Mouse (Mus musculus): ENCODE data around the gene Hmga2. TPM values are rescaled to one million over a fixed set of nuclear protein-coding genes. Genes with fewer than 3 reads are reported as not detected.
"Not testable (repeated sequence)": the region's sequence is repeated elsewhere in the genome, so short reads cannot be mapped to it uniquely, and the experiment has no call there.

Hmga2 gene
- polyA plus RNA-seq, 1 experiment from 2014 or later = 7.8 TPM

- no peak overlapping the region for H3K9ac ChIP-seq (ENCODE audit: low read depth, low read length)
- H3K27ac ChIP-seq = no peak overlapping the region
- peaks cover 31% of the 10 kb centered on the region; the same call in 1 of the 2 replicates for H3K4me1 ChIP-seq (replicated peaks; ENCODE audit: insufficient read depth, low read length)
- no peak for TF ChIP-seq CTCF (IDR thresholded peaks at IDR 0.05; ENCODE audit: low read depth)
- H3K4me2 ChIP-seq (ENCODE audit: low read length) = no peak overlapping the region
- no peaks in the 10 kb centered on the region for H3K36me3 ChIP-seq (ENCODE audit: insufficient read depth, low read length)
- H3K9me3 ChIP-seq (replicated peaks; ENCODE audit: low read length) = no peaks in the 10 kb centered on the region
- ATAC-seq (replicated peaks; ENCODE audit: low FRiP score, low read depth) (no peak), DNase-seq (ENCODE audit: low spot score) (no peak)
- H3K27me3 ChIP-seq (ENCODE audit: insufficient read depth, low read length) = no peaks in the 10 kb centered on the region
- H3K4me3 ChIP-seq (replicated peaks; ENCODE audit: low read depth, low read length) = no peak overlapping the region
- 69% methylated on average over 7 of the region's 7 CpGs for WGBS
Measured at GRCm38 (mm10) chr10:120384040-120384439, 92.2 kb downstream of the Hmga2 start.

- H3K4me3 ChIP-seq (replicated peaks; ENCODE audit: low read depth, low read length) = no peak overlapping the region
- no peaks in the 10 kb centered on the region for H3K27me3 ChIP-seq (ENCODE audit: insufficient read depth, low read length)
- TF ChIP-seq CTCF (IDR thresholded peaks at IDR 0.05; ENCODE audit: low read depth) = no peak
- DNase-seq (ENCODE audit: low spot score) (no peak), ATAC-seq (replicated peaks; ENCODE audit: low FRiP score, low read depth) (no peak)
- H3K9me3 ChIP-seq (replicated peaks; ENCODE audit: low read length) = no peaks in the 10 kb centered on the region
- peaks cover 15% of the 10 kb centered on the region; the same call in 1 of the 2 replicates for H3K4me1 ChIP-seq (replicated peaks; ENCODE audit: insufficient read depth, low read length)
- 56% methylated on average over 3 of the region's 3 CpGs for WGBS
- H3K4me2 ChIP-seq (ENCODE audit: low read length) = peak overlapping the region; percentile 48
- H3K27ac ChIP-seq = peak overlapping the region; percentile 39
- no peak overlapping the region for H3K9ac ChIP-seq (ENCODE audit: low read depth, low read length)
- no peaks in the 10 kb centered on the region for H3K36me3 ChIP-seq (ENCODE audit: insufficient read depth, low read length)
Measured at GRCm38 (mm10) chr10:120377795-120378194, 98.5 kb downstream of the Hmga2 start.

GRCm38 (mm10) chr10:120377327-120377752, 98.9 kb downstream of the Hmga2 start:
- peak; percentile 57; the same call in 1 of the 2 replicates for ATAC-seq (replicated peaks; ENCODE audit: low FRiP score, low read depth)
- no peak overlapping the region for H3K9ac ChIP-seq (ENCODE audit: low read depth, low read length)
- H3K4me2 ChIP-seq (ENCODE audit: low read length) = peak overlapping the region; percentile 48

GRCm38 (mm10) chr10:120375438-120375837, 100.8 kb downstream of the Hmga2 start:
- Histone ChIP-seq H3K4me3 (replicated peaks; ENCODE audit: low read depth, low read length) (no peak overlapping the region), H3K9ac (ENCODE audit: low read depth, low read length) (no peak overlapping the region), H3K4me1 (replicated peaks; ENCODE audit: insufficient read depth, low read length) (peaks cover 18% of the 10 kb centered on the region; the same call in 1 of the 2 replicates), H3K9me3 (replicated peaks; ENCODE audit: low read length) (no peaks in the 10 kb centered on the region), H3K36me3 (ENCODE audit: insufficient read depth, low read length) (no peaks in the 10 kb centered on the region), H3K4me2 (ENCODE audit: low read length) (no peak overlapping the region), H3K27ac (no peak overlapping the region), H3K27me3 (ENCODE audit: insufficient read depth, low read length) (no peaks in the 10 kb centered on the region)
- ATAC-seq (replicated peaks; ENCODE audit: low FRiP score, low read depth) (no peak), DNase-seq (ENCODE audit: low spot score) (no peak)
- WGBS = 82% methylated on average over 14 of the region's 14 CpGs
- no peak for TF ChIP-seq CTCF (IDR thresholded peaks at IDR 0.05; ENCODE audit: low read depth)

More at GRCm38 (mm10) chr10:120377327-120377752, 98.9 kb downstream of the Hmga2 start:
- WGBS = 5% methylated on average over 19 of the region's 19 CpGs
- Histone ChIP-seq H3K27ac (peak overlapping the region; percentile 39), H3K9me3 (replicated peaks; ENCODE audit: low read length) (no peaks in the 10 kb centered on the region), H3K4me3 (replicated peaks; ENCODE audit: low read depth, low read length) (no peak overlapping the region), H3K4me1 (replicated peaks; ENCODE audit: insufficient read depth, low read length) (peaks cover 15% of the 10 kb centered on the region; the same call in 1 of the 2 replicates), H3K27me3 (ENCODE audit: insufficient read depth, low read length) (no peaks in the 10 kb centered on the region), H3K36me3 (ENCODE audit: insufficient read depth, low read length) (no peaks in the 10 kb centered on the region)
- no peak for TF ChIP-seq CTCF (IDR thresholded peaks at IDR 0.05; ENCODE audit: low read depth)
- DNase-seq (ENCODE audit: low spot score) = peak; percentile 81

GRCm38 (mm10) chr10:120371215-120371614, 105.1 kb downstream of the Hmga2 start:
- no peaks in the 10 kb centered on the region for H3K36me3 ChIP-seq (ENCODE audit: insufficient read depth, low read length)
- no peak overlapping the region for H3K4me3 ChIP-seq (replicated peaks; ENCODE audit: low read depth, low read length)
- H3K27me3 ChIP-seq (ENCODE audit: insufficient read depth, low read length) = no peaks in the 10 kb centered on the region
- H3K27ac ChIP-seq = no peak overlapping the region
- ATAC-seq (replicated peaks; ENCODE audit: low FRiP score, low read depth) (no peak), DNase-seq (ENCODE audit: low spot score) (no peak)
- H3K9me3 ChIP-seq (replicated peaks; ENCODE audit: low read length) = no peaks in the 10 kb centered on the region
- peaks cover 16% of the 10 kb centered on the region; the same call in 1 of the 2 replicates for H3K4me1 ChIP-seq (replicated peaks; ENCODE audit: insufficient read depth, low read length)
- no peak overlapping the region for H3K4me2 ChIP-seq (ENCODE audit: low read length)
- H3K9ac ChIP-seq (ENCODE audit: low read depth, low read length) = no peak overlapping the region
- 48% methylated on average over 10 of the region's 10 CpGs for WGBS
- no peak for TF ChIP-seq CTCF (IDR thresholded peaks at IDR 0.05; ENCODE audit: low read depth)

GRCm38 (mm10) chr10:120369187-120369805, 107.0 kb downstream of the Hmga2 start:
- Histone ChIP-seq H3K4me3 (replicated peaks; ENCODE audit: low read depth, low read length) (no peak overlapping the region), H3K27me3 (ENCODE audit: insufficient read depth, low read length) (no peaks in the 10 kb centered on the region), H3K4me2 (ENCODE audit: low read length) (peak overlapping the region; percentile 43), H3K9ac (ENCODE audit: low read depth, low read length) (no peak overlapping the region), H3K27ac (no peak overlapping the region), H3K4me1 (replicated peaks; ENCODE audit: insufficient read depth, low read length) (peaks cover 26% of the 10 kb centered on the region), H3K36me3 (ENCODE audit: insufficient read depth, low read length) (no peaks in the 10 kb centered on the region), H3K9me3 (replicated peaks; ENCODE audit: low read length) (no peaks in the 10 kb centered on the region)
- DNase-seq (ENCODE audit: low spot score) (no peak), ATAC-seq (replicated peaks; ENCODE audit: low FRiP score, low read depth) (no peak)
- 32% methylated on average over 21 of the region's 21 CpGs for WGBS
- no peak for TF ChIP-seq CTCF (IDR thresholded peaks at IDR 0.05; ENCODE audit: low read depth)

- H3K9ac ChIP-seq (ENCODE audit: low read depth, low read length); H3K9me3 ChIP-seq (replicated peaks; ENCODE audit: low read length); H3K27me3 ChIP-seq (ENCODE audit: insufficient read depth, low read length); ATAC-seq (replicated peaks; ENCODE audit: low FRiP score, low read depth); DNase-seq (ENCODE audit: low spot score); H3K36me3 ChIP-seq (ENCODE audit: insufficient read depth, low read length); H3K4me3 ChIP-seq (replicated peaks; ENCODE audit: low read depth, low read length): not testable (repeated sequence)
- WGBS = 51% methylated on average over 3 of the region's 3 CpGs
- Histone ChIP-seq H3K27ac (peak overlapping the region; percentile 55), H3K4me2 (ENCODE audit: low read length) (peak overlapping the region; percentile 43), H3K4me1 (replicated peaks; ENCODE audit: insufficient read depth, low read length) (peaks cover 26% of the 10 kb centered on the region)
Measured at GRCm38 (mm10) chr10:120366173-120366592, 110.1 kb downstream of the Hmga2 start.
